Mouse (Mus musculus) frontal cortex, postnatal 14 days (tissue): ENCODE data around the gene Rnf34.

Experiments used
- DNase-seq, 2 experiments: peaks; one replicate each; pipeline ENCODE4 v3.0.0; 2022; ENCODE audit warnings: low spot score in 2 of 2

Rnf34 gene

DNA sequence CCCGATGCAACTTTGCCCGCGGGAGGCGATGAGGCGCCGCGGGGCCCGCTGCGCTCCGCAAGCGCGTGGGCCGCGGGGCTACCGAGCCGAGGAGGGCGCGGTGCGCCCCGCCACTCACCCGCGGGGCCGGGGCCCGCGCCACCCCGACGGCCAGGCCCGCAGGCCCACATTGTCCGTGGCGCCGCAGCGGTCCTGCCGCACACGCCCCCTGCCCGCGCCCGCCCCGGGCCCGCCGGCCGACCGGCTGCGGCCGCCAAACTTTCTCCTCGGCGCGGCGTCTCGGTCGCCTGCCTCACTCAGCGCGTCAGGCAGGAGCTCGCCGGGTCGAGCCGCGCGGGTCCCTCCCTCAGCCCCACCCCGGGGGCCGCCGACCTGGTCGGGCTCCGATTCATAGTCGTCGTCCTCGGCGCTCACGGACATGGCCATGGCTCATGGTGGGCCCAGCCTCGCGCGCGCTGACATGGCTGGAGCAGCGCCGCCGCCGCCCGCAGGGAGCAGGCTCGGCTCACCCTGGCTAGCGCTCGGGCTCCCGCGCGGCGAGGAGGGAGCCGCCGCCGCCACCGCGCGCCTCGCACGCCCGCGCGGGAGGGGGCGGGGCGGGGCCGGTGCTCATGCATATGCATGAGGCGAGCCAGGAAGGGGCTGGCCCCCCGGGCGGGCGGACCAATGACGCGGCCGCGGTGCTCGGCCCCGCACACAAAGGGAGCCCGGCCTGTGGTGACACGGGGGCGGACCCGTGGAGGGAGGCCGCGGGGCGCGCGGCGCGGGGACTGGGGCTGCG, 50.1 kb downstream of the Rnf34 start:
- peak; percentile 69 to 71 for DNase-seq

DNA sequence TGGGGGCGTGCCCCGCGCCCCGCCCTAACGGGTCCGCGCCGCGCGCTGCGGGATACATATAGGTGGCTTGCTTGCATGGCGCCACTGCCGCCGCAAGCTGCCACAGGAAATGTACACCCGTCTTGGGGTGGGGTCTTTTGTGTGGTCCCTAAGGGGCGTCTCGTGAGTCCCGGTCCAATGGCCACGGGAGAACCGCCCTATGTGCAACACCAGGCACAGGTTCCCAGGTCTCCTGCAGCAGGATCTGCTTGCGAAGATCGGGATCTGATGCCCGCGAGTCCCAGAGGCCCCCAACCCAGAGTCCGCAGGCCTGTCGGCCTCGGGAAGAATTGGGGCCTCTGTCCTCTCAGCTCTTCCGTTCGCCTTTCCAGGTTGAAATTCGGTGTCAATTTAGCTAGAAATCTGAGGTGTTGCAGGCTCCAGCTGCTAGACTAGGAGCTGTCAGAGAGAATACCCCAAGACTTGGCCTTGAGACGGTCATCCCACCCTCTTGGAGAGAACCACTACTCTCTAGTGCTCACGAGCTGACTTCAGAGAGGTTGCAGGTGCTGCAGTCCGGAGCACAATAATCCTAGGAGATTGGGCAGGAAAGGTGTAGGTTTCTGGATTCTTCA, 50.8 kb downstream of the Rnf34 start:
- no peak for DNase-seq

DNA sequence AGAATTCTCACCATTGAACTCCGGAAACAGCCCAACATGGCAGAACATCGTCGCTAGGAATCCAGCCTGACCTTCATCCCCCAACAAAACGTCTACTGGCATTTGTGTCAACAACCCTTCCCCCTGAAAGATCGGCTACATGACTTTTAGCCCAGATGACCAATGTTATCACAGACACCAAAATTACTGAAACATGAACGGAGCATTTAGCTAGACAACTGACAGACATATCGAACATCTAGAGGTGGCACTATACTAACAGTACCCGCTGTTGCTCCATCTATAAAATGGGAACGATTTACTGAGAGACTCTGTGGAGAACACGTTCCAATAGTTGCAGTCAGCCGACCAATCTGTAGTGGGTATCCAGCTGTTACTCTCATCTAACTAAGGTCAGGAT, 51.3 kb downstream of the Rnf34 start:
- no peak for DNase-seq

DNA sequence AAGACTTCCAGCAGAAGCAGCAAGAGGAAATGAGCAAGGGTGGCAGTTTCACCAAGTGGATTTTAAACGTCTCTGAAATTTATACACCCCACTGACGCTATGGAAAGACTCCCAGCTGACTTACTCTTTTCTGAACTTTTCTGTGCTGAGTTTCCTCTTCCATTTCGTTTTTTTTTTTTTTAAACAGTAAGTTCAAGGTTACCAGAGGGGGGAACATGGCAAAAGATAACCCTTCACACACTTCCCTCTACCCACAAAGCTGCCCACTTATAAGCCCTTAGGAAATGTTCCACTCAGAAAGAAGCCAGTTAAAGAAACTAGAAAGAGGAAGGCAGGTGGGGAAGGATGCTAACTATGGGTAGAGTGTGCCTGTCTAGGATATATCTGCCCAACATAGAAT, 51.8 kb downstream of the Rnf34 start:
- no peak for DNase-seq

DNA sequence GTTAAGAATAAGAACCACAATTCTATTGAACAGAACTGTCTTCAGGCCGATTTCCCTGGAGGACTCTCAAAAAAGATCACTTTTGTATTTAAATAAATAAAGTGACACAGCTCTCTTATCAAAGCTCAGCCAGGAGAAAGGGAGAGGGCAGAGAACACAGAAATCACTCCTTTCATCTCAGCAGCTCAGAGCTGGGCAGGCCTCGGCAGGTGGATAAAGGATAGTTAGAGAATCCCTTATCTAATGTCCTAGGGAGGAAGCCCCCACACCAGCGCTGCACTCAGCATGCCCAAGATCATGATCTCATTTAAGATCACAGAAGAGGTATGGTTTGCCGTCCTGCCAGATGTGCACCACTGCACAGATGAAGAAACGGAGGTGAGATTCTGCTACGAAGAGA, 52.4 kb downstream of the Rnf34 start:
- DNase-seq = no peak

DNA sequence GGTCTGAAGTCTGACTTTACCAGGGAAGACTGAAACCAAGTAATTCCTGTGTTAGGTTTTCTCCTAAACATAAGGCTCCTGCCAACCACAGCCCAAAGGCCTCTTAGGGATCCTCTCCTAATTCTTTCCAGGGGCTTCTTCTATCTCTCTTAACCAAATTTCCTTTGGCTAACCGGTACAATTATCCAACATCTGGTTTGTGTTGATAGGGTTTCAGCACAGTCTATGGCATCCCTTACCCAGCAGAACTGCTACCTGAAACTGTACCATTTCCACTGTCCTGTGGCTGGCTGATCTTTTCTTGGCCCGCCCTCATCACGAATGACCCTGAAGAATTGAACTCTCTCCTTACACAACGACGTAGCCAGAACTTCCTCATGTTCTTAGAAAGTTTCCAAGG, 53.3 kb downstream of the Rnf34 start:
- no peak for DNase-seq

DNA sequence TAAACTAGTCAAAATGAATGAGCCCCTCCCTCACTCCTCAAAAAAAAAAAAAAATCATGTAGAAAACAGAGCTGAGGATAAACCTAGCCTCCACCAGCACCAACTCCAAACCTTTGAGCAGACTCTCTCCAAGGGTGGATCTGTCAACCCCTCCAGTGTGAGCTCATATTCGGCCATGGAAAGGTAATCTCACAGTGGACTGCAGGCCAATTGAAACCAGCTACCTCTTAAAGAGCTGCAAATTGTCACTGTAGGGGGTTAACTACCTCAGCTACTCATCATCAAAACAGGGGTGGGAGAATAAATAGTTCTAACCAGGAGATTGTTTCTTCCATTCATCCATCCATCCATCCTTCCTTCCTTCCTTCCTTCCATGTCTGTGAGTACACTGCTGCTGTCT, 57.3 kb downstream of the Rnf34 start:
- DNase-seq = no peak

DNA sequence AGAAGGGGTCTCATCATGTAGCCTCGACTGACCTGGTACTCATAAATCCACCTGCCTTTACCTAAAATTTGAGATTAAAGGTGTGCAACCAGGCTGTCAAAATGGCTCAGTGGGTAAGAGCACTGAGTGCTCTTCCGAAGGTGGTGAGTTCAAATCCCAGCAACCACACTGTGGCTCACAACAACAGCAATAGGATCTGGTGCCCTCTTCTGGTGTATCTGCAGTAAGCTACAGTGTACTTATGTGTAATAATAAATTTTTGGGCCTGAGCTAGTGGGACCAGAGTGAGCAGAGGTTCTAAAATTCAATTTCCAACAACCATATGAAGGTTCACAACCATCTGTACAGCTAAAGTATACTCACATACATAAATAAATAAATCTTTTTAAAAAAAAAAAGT, 58.2 kb downstream of the Rnf34 start:
- no peak for DNase-seq

DNA sequence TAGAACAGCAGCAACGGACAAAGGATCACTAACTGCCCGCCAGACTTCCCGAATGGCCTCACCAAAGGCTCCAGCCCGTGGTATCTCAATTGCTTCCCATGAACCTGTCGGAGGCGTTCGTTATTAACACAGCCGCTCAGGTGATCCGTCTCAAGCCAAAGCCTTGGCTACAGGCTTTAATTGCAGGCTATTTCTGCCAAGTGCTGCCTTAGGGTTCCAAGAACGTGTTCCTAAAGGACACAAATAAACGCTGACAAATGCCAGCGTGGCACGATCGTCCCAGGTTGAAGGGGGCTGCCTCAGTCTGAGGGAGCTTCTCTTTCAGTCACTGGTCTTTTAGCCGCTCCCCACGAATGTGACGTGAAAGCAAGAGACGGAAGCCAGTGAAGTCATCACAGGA, 59.6 kb downstream of the Rnf34 start:
- DNase-seq = no peak

DNA sequence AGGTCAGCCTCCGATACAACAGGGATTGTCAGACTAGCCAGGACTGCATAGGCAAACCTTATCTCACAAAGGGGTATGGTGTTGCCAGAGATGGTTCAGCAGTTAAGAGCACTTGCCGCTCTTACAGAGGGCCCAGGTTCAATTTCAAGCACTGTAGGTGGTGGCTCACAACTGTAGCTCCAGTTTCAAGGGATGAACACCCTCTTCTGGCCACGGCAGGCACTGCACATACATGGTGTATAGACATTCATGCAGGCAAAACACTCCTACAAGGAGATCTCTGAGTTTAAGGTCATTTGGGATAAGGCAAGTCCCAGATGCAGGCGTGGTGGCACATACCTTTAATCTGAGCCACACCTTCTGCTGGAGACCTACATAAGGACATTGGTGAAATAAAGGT, 63.0 kb downstream of the Rnf34 start:
- DNase-seq = no peak

DNA sequence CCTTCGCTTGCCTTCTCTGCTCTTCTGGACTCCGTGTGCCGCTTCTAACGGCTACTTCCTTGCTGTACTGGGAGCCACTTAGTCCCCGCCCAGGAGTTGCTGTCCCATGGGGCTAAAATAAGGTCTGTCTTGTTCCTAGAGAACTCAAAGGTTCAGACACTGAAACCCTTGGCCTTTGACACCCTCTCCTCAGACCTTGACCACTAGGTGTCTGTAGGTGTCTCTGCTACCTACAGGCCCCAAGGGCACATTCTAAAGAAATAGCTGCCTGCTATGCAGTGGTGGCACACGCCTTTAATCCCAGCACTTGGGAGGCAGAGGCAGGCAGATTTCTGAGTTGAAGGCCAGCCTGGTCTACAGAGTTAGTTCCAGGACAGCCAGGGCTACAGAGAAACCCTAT, 66.3 kb downstream of the Rnf34 start:
- DNase-seq = no peak

DNA sequence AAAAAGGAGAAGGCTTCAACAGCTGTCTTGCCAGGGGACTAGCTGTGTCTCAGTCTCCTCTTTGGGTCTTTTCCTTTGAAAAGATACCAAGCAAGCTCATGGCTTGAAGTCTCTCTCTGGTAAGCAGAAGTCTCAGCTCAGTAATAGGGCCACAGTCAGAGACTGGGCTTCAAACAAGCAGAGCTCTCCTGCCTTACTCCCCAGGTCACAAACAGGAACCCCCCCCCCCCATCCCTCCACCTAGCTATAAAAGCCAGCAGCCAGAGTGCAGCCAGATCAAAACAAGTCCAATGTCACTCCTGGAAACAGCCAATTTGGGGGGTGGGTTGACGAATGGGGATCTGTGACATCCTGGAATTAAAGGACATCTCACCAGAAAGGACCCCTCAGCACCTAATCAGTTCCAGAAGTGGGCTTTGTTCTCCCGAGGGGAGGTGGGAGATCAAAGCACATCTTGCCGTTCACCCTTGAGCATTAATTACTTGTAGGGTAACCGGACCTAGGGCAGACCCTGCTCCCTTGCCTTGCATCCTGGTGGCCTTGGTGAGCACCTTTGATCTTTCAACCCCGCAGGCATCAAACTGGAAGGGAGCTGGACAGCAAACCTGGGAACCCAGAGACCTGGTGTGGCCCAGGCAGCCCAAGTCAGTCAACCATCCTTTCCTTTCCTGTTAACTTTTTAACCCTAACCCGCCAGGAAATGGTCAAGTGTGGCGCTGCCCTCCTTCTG, 68.3 kb downstream of the Rnf34 start:
- no peak for DNase-seq

DNA sequence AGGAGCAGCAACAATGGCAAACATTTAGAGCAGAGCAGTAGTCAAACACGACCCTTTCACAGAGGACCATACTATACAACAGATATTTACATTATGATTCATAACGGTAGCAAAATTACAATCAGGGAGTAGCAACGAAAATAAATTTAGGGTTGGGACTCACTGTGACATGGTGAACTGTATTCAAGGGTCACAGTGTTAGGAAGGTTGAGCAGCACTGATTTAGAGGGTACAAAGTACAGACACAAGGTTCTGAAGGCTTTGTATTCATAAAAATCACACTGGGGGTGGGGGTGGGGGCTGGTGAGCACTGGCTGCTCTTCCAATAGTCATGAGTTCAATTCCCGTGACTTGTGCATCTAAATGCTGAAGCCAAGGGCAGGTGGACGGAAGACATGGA, 70.7 kb downstream of the Rnf34 start:
- no peak for DNase-seq
